In the genomic region with DNA sequence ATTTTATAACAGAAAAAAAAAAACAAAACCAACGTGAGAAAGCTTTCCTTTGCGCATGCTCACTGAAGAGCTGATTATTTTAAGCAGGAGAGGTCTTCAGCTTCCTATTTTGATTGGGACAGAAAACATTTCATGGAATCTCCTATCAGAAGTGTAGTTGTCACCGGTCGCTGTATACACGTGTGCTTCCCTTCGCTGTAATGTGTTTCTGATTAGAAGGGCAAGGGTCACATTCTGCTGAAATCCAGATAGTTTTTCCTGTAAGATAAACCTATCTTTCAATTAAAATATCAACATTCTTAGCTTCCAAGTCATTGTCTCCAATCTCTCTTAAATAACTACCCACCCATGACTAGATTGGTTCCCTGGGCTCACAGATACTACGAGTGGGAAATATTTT, we compare ENCODE assay signal across 31 mouse cellular contexts. TPM values are rescaled to one million over a fixed set of nuclear protein-coding genes. Genes with fewer than 3 reads are reported as not detected.
DNase-seq lines count a peak whose midpoint lies in the region; ATAC-seq and TF ChIP-seq lines count a peak whose summit lies in the region.
"Had no signal": no experiment of that assay in that cellular context is flagged by ENCODE, and none has a peak within 500 bp of the region (broad histone marks: within the 10 kb centered on the region; RNA-seq: fewer than 3 reads in every experiment).

No protein-coding gene starts in this region.

- 15% methylated on average over 7 of the region's 7 CpGs for WGBS in heart, embryonic 11.5 days (ENCODE audit: insufficient replicate concordance)
- 11% methylated on average over 7 of the region's 7 CpGs for whole genome bisulfite sequencing in heart, embryonic 14.5 days
- 61% methylated on average over 7 of the region's 7 CpGs for WGBS in liver, adult 2 months
- WGBS in liver, embryonic 12.5 days (ENCODE audit: insufficient replicate concordance), result 63% methylated on average over 7 of the region's 7 CpGs

- no peak for TF ChIP-seq CTCF in liver, adult 2 months (IDR thresholded peaks at IDR 0.05; ENCODE audit: low read depth, low read length)

- no peak overlapping the region for H3K4me2 ChIP-seq in heart, embryonic 11.5 days
- no peak overlapping the region for H3K4me2 ChIP-seq in heart, embryonic 14.5 days (ENCODE audit: low read length)
- no peak overlapping the region for H3K4me2 ChIP-seq in liver, embryonic 12.5 days
- H3K4me2 ChIP-seq: embryonic facial prominence, embryonic 13.5 days; forebrain, embryonic 12.5 days; forebrain, embryonic 15.5 days; heart, embryonic 13.5 days; hindbrain, embryonic 13.5 days; intestine, embryonic 15.5 days had no signal

- no peaks in the 10 kb centered on the region for H3K36me3 ChIP-seq in heart, embryonic 11.5 days (ENCODE audit: control insufficient read depth, insufficient read depth, low read length)
- no peaks in the 10 kb centered on the region for H3K36me3 ChIP-seq in heart, embryonic 14.5 days (ENCODE audit: control insufficient read depth, insufficient read depth, low read length)
- no peaks in the 10 kb centered on the region for H3K36me3 ChIP-seq in liver, adult 2 months (ENCODE audit: control insufficient read depth, insufficient read depth, low read length)
- H3K36me3 ChIP-seq in liver, embryonic 12.5 days, result no peaks in the 10 kb centered on the region
- H3K36me3 ChIP-seq: embryonic facial prominence, embryonic 13.5 days; forebrain, embryonic 12.5 days; forebrain, embryonic 15.5 days; heart, embryonic 13.5 days; hindbrain, embryonic 10.5 days; hindbrain, embryonic 13.5 days; intestine, embryonic 15.5 days had no signal

- no peak overlapping the region for H3K9ac ChIP-seq in heart, embryonic 11.5 days (ENCODE audit: low read depth, low read length)
- no peak overlapping the region for H3K9ac ChIP-seq in heart, embryonic 14.5 days (ENCODE audit: low read length)
- H3K9ac ChIP-seq in liver, adult 2 months (ENCODE audit: low read depth, low read length), result no peak overlapping the region
- H3K9ac ChIP-seq in liver, embryonic 12.5 days, result no peak overlapping the region
- H3K9ac ChIP-seq: embryonic facial prominence, embryonic 13.5 days; forebrain, embryonic 12.5 days; forebrain, embryonic 15.5 days; heart, embryonic 13.5 days; hindbrain, embryonic 13.5 days; intestine, embryonic 15.5 days had no signal

- no peaks in the 10 kb centered on the region for H3K79me2 ChIP-seq in liver, adult 2 months (ENCODE audit: control insufficient read depth, insufficient read depth, low read length)

- no peak for TF ChIP-seq POLR2A in liver, adult 2 months (IDR thresholded peaks at IDR 0.05; ENCODE audit: extremely low read depth, insufficient read depth, low read length)

- no peak for ATAC-seq in heart, embryonic 11.5 days (replicated peaks; ENCODE audit: insufficient number of reproducible peaks, low FRiP score, low TSS enrichment)
- ATAC-seq in heart, embryonic 14.5 days (ENCODE audit: insufficient number of reproducible peaks, insufficient read depth, low FRiP score, low read depth), result peak; percentile 72; the same call in 1 of the 2 replicates
- ATAC-seq in liver, embryonic 12.5 days, result no peak
- ATAC-seq: CD4-positive, CD25-positive, alpha-beta regulatory T cell, adult 4 months; forebrain, embryonic 15.5 days; hindbrain, embryonic 16.5 days; intestine, embryonic 15.5 days had no signal

- no peak overlapping the region for H3K4me3 ChIP-seq in heart, embryonic 11.5 days (ENCODE audit: low read depth, low read length)
- H3K4me3 ChIP-seq in heart, embryonic 14.5 days (ENCODE audit: control insufficient read depth in 1 of 2, insufficient read depth in 1 of 2, low read depth in 1 of 2, low read length in 2 of 2), result no peak overlapping the region
- no peak overlapping the region for H3K4me3 ChIP-seq in liver, adult 2 months (ENCODE audit: insufficient read depth, low read depth, low read length)
- H3K4me3 ChIP-seq in liver, embryonic 12.5 days, result no peak overlapping the region
- H3K4me3 ChIP-seq: embryonic facial prominence, embryonic 13.5 days; erythroblast, embryonic 14.5 days; forebrain, embryonic 12.5 days; forebrain, embryonic 15.5 days; heart, embryonic 13.5 days; hindbrain, embryonic 10.5 days; hindbrain, embryonic 13.5 days; intestine, embryonic 15.5 days had no signal

- DNase-seq in heart, adult 11 months, result peak; percentile 50
- DNase-seq in heart, adult 18-20 months, result no peak
- DNase-seq in liver, adult 2 months (ENCODE audit: extremely low read depth, low read depth, low spot score), result peak; percentile 52
- peak; percentile 20 for DNase-seq in embryo, embryonic 11 days
- DNase-seq in cerebellum, adult 8-10 months, result no peak
- DNase-seq: adrenal gland, adult 2 months; adrenal gland, postnatal 14 days; cerebellum, adult 11 months; cerebellum, adult 2 months; cerebellum, postnatal 10 days; cerebellum, postnatal 36 days; gastrocnemius, postnatal 25 days; kidney, adult 11 months; kidney, adult 9 months had no signal

- H3K27me3 ChIP-seq in heart, embryonic 11.5 days (ENCODE audit: control insufficient read depth, insufficient read depth, low read length), result no peaks in the 10 kb centered on the region
- no peaks in the 10 kb centered on the region for H3K27me3 ChIP-seq in heart, embryonic 14.5 days (ENCODE audit: control insufficient read depth, insufficient read depth, low read length)
- no peaks in the 10 kb centered on the region for H3K27me3 ChIP-seq in liver, adult 2 months (ENCODE audit: control insufficient read depth, insufficient read depth, low read length)
- H3K27me3 ChIP-seq in liver, embryonic 12.5 days (replicated peaks), result no peaks in the 10 kb centered on the region
- H3K27me3 ChIP-seq: embryonic facial prominence, embryonic 13.5 days; forebrain, embryonic 12.5 days; forebrain, embryonic 15.5 days; heart, embryonic 13.5 days; hindbrain, embryonic 13.5 days; intestine, embryonic 15.5 days had no signal

- 0 out of 2 replicates have a peak, but pooled peaks cover 3% of the 10 kb centered on the region for H3K4me1 ChIP-seq in heart, embryonic 11.5 days (ENCODE audit: control insufficient read depth, insufficient read depth, low read length)
- peaks cover 0 to 7% of the 10 kb centered on the region in 2 experiments; a peak in 2 of 4 replicates for H3K4me1 ChIP-seq in heart, embryonic 14.5 days (ENCODE audit: control insufficient read depth in 2 of 2, insufficient read depth in 2 of 2, low read length in 2 of 2)
- no peaks in the 10 kb centered on the region for H3K4me1 ChIP-seq in liver, adult 2 months (ENCODE audit: control insufficient read depth, insufficient read depth, low read length)
- no peaks in the 10 kb centered on the region for H3K4me1 ChIP-seq in liver, embryonic 12.5 days
- H3K4me1 ChIP-seq: embryonic facial prominence, embryonic 13.5 days; forebrain, embryonic 12.5 days; forebrain, embryonic 15.5 days; hindbrain, embryonic 10.5 days; hindbrain, embryonic 13.5 days; intestine, embryonic 15.5 days had no signal

- H3K9me3 ChIP-seq in heart, embryonic 11.5 days (replicated peaks; ENCODE audit: control insufficient read depth, low read length), result no peaks in the 10 kb centered on the region
- no peaks in the 10 kb centered on the region for H3K9me3 ChIP-seq in heart, embryonic 14.5 days (ENCODE audit: control insufficient read depth, low read length)
- H3K9me3 ChIP-seq in liver, embryonic 12.5 days (replicated peaks), result no peaks in the 10 kb centered on the region
- H3K9me3 ChIP-seq: embryonic facial prominence, embryonic 13.5 days; forebrain, embryonic 12.5 days; forebrain, embryonic 15.5 days; heart, embryonic 13.5 days; hindbrain, embryonic 10.5 days; hindbrain, embryonic 13.5 days; intestine, embryonic 15.5 days had no signal

- no peak overlapping the region for H3K27ac ChIP-seq in heart, embryonic 11.5 days (ENCODE audit: low read depth, low read length)
- H3K27ac ChIP-seq in heart, embryonic 14.5 days (replicated peaks in 1 of 2; ENCODE audit: control insufficient read depth in 1 of 2, insufficient read depth in 1 of 2, low read depth in 2 of 2, low read length in 2 of 2), result no peak overlapping the region
- no peak overlapping the region for H3K27ac ChIP-seq in liver, adult 2 months (replicated peaks; ENCODE audit: insufficient read depth, low read depth, low read length)
- no peak overlapping the region for H3K27ac ChIP-seq in liver, embryonic 12.5 days
- H3K27ac ChIP-seq: embryonic facial prominence, embryonic 13.5 days; forebrain, embryonic 12.5 days; forebrain, embryonic 15.5 days; heart, embryonic 13.5 days; hindbrain, embryonic 10.5 days; hindbrain, embryonic 13.5 days; intestine, embryonic 15.5 days had no signal

RNA-seq across cellular contexts. Expression of gene Cd36, which starts 16.2 kb away (rescaled TPM):
- polyA plus RNA-seq in heart, embryonic 11.5 days (2014; fragmentation: Nextera tagmentation; extraction: Ambion mirVana), result 46.8 and 56.2 TPM in 2 replicates
- 149 TPM in 2 replicates for polyA plus RNA-seq in heart, embryonic 14.5 days (2014; fragmentation: Nextera tagmentation; extraction: Ambion mirVana)
- total RNA-seq in heart, adult 18-20 months (2021), result 1,000 to 10,000 TPM; 1,692 to 1,930 TPM
- 62.4 and 73.3 TPM in 2 replicates for total RNA-seq in liver, adult 2 months (2014; rRNA removed)
- 3.6 and 19.7 TPM in 2 replicates for polyA plus RNA-seq in liver, adult 2 months (2012; rRNA removed)
- polyA plus RNA-seq in liver, embryonic 12.5 days (2016; fragmentation: Nextera tagmentation; extraction: Ambion mirVana), result 10.3 and 11.0 TPM in 2 replicates

RNA-seq across cellular contexts. Expression of gene Gnat3, which starts 57.6 kb away (rescaled TPM):
- polyA plus RNA-seq in heart, embryonic 11.5 days (2014; fragmentation: Nextera tagmentation; extraction: Ambion mirVana), result not detected in 2 replicates
- polyA plus RNA-seq in heart, embryonic 14.5 days (2014; fragmentation: Nextera tagmentation; extraction: Ambion mirVana), result not detected in 2 replicates
- total RNA-seq in heart, adult 18-20 months (2021), result 1 to 10 TPM in 1 of 2 experiments, under 1 TPM in 1; 0.52 to 1.3 TPM
- not detected in 2 replicates for total RNA-seq in liver, adult 2 months (2014; rRNA removed)
- polyA plus RNA-seq in liver, adult 2 months (2012; rRNA removed), result not detected in 2 replicates
- polyA plus RNA-seq in liver, embryonic 12.5 days (2016; fragmentation: Nextera tagmentation; extraction: Ambion mirVana), result not detected in 2 replicates
- total RNA-seq: adrenal gland, postnatal 14 days; adrenal gland, postnatal 4 days; MEL had no signal
- polyA plus RNA-seq: adrenal gland, adult 2 months; C2C12; CD4-positive, CD25-positive, alpha-beta regulatory T cell, adult 4 months; cerebellum, adult 2 months; cortical plate, adult 2 months; embryonic facial prominence, embryonic 13.5 days; erythroblast, embryonic 14.5 days; forebrain, embryonic 12.5 days; forebrain, embryonic 15.5 days; heart, embryonic 13.5 days; hindbrain, embryonic 13.5 days; hindbrain, embryonic 16.5 days; intestine, embryonic 15.5 days had no signal

Comparison
In these comparisons a context has a peak if more than half of its experiments do, and no peak if none do; other contexts are left out.
1. DNase-seq: peak in heart, adult 11 months (single experiment), liver, adult 2 months (single experiment) and embryo, embryonic 11 days (single experiment); none in heart, adult 18-20 months (0 of 2) and cerebellum, adult 8-10 months (single experiment).